8 mouse cellular contexts compared by ENCODE assay signal in genomic region chr7:112762870-112763269, GRCm38 (mm10).
DNase-seq lines count a peak whose midpoint lies in the region; ATAC-seq lines count a peak whose summit lies in the region.
"Had no signal": no experiment of that assay in that cellular context is flagged by ENCODE, and none has a peak within 500 bp of the region (broad histone marks: within the 10 kb centered on the region; RNA-seq: fewer than 3 reads in every experiment).

No protein-coding gene starts in this region.

- no peak for ATAC-seq in midbrain, embryonic 14.5 days (ENCODE audit: low FRiP score, low TSS enrichment)
- ATAC-seq in midbrain, embryonic 13.5 days = no peak
- ATAC-seq in hindbrain, embryonic 16.5 days = 0 out of 2 replicates have a peak, but pooled peaks have one; percentile 29

- no peak overlapping the region for H3K4me3 ChIP-seq in heart, embryonic 10.5 days
- H3K4me3 ChIP-seq in midbrain, embryonic 14.5 days (replicated peaks; ENCODE audit: low read depth, low read length) = no peak overlapping the region
- no peak overlapping the region for H3K4me3 ChIP-seq in midbrain, embryonic 13.5 days (replicated peaks)
- H3K4me3 ChIP-seq in hindbrain, embryonic 16.5 days (ENCODE audit: low read length) = no peak overlapping the region

- WGBS in heart, embryonic 10.5 days = 81% methylated on average over 2 of the region's 2 CpGs
- 73% methylated on average over 2 of the region's 2 CpGs for WGBS in midbrain, embryonic 14.5 days
- 83% methylated on average over 2 of the region's 2 CpGs for WGBS in midbrain, embryonic 13.5 days
- WGBS in hindbrain, embryonic 16.5 days = 61% methylated on average over 2 of the region's 2 CpGs

- H3K27me3 ChIP-seq in heart, embryonic 10.5 days (ENCODE audit: insufficient read depth, poor library complexity, severe bottlenecking) = no peaks in the 10 kb centered on the region
- H3K27me3 ChIP-seq in midbrain, embryonic 14.5 days (ENCODE audit: control insufficient read depth, insufficient read depth, low read length) = no peaks in the 10 kb centered on the region
- H3K27me3 ChIP-seq in midbrain, embryonic 13.5 days = no peaks in the 10 kb centered on the region
- no peaks in the 10 kb centered on the region for H3K27me3 ChIP-seq in hindbrain, embryonic 16.5 days (replicated peaks; ENCODE audit: control insufficient read depth, insufficient read depth, low read length)

- H3K27ac ChIP-seq in heart, embryonic 10.5 days = peak overlapping the region; percentile 67; the same call in 1 of the 2 replicates
- H3K27ac ChIP-seq in midbrain, embryonic 14.5 days (replicated peaks; ENCODE audit: low read depth, low read length) = no peak overlapping the region
- no peak overlapping the region for H3K27ac ChIP-seq in midbrain, embryonic 13.5 days
- H3K27ac ChIP-seq in hindbrain, embryonic 16.5 days (ENCODE audit: low read depth, low read length) = no peak overlapping the region

- H3K4me1 ChIP-seq in heart, embryonic 10.5 days = peaks cover 90% of the 10 kb centered on the region
- H3K4me1 ChIP-seq in midbrain, embryonic 14.5 days (ENCODE audit: control insufficient read depth, insufficient read depth, low read length) = peaks cover 20% of the 10 kb centered on the region
- peaks cover 59% of the 10 kb centered on the region for H3K4me1 ChIP-seq in midbrain, embryonic 13.5 days (replicated peaks)
- peaks cover 34% of the 10 kb centered on the region for H3K4me1 ChIP-seq in hindbrain, embryonic 16.5 days (ENCODE audit: control insufficient read depth, insufficient read depth, low read depth, low read length)

- peaks cover 6% of the 10 kb centered on the region; the same call in 1 of the 2 replicates for H3K36me3 ChIP-seq in heart, embryonic 10.5 days
- H3K36me3 ChIP-seq in midbrain, embryonic 14.5 days (ENCODE audit: control insufficient read depth, insufficient read depth, low read length) = no peaks in the 10 kb centered on the region
- H3K36me3 ChIP-seq in midbrain, embryonic 13.5 days = no peaks in the 10 kb centered on the region
- no peaks in the 10 kb centered on the region for H3K36me3 ChIP-seq in hindbrain, embryonic 16.5 days (ENCODE audit: control insufficient read depth, insufficient read depth, low read length)

- H3K9me3 ChIP-seq in heart, embryonic 10.5 days = no peaks in the 10 kb centered on the region
- no peaks in the 10 kb centered on the region for H3K9me3 ChIP-seq in midbrain, embryonic 14.5 days (ENCODE audit: control insufficient read depth, low read length)
- no peaks in the 10 kb centered on the region for H3K9me3 ChIP-seq in midbrain, embryonic 13.5 days
- no peaks in the 10 kb centered on the region for H3K9me3 ChIP-seq in hindbrain, embryonic 16.5 days (ENCODE audit: control insufficient read depth, low read length)

- no peak overlapping the region for H3K9ac ChIP-seq in midbrain, embryonic 14.5 days (replicated peaks; ENCODE audit: low read length)
- H3K9ac ChIP-seq in midbrain, embryonic 13.5 days (replicated peaks) = no peak overlapping the region
- no peak overlapping the region for H3K9ac ChIP-seq in hindbrain, embryonic 16.5 days (ENCODE audit: low read depth, low read length)

- DNase-seq in heart, embryonic 10.5 days (ENCODE audit: low spot score) = no peak
- no peak for DNase-seq in heart, adult 9 months (ENCODE audit: low spot score in 2 of 2)
- peak; percentile 35 for DNase-seq in midbrain, embryonic 14.5 days
- no peak for DNase-seq in ovary, postnatal 14 days (ENCODE audit: low spot score)
- DNase-seq in urinary bladder, postnatal 10 days (ENCODE audit: low spot score) = no peak
- DNase-seq: thymus, adult 2 months had no signal

- H3K4me2 ChIP-seq in midbrain, embryonic 14.5 days (ENCODE audit: low read length) = no peak overlapping the region
- H3K4me2 ChIP-seq in midbrain, embryonic 13.5 days (replicated peaks) = no peak overlapping the region
- H3K4me2 ChIP-seq in hindbrain, embryonic 16.5 days (ENCODE audit: low read length) = no peak overlapping the region
